Mouse (Mus musculus): ENCODE results near the gene Rasd2. TPM values are rescaled to one million over a fixed set of nuclear protein-coding genes. Genes with fewer than 3 reads are reported as not detected.

The Rasd2 gene
- 0.10 TPM in 1 of 2 replicates, not detected in the other for polyA plus RNA-seq (2012; ENCODE audit: low replicate concordance)

DNA sequence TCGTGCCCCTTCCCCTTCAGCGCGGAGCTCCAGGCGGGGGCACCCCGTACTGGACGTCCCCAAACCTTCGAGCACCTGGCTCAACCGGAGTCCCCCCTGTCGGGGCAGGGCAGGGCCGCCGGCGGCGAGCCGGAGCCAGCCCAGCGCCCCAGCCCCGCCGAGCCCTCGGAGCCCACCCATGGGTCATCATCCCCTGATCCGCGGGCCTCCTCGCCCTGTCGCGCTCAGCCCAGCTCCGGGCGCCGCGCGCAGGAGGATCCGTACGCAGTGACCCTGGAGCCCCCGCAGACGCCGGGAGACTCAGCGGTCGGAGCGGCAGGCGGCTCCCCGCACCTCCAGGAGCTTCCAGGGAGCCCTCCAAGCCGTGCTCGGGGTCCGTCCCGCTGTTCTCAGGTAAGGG is at the start of gene Rasd2:
Gene Rasd2 (plus strand): TSS at position 259 of the 400 bp plus-strand sequence.

Other genes starting within 250 kb of the Rasd2 start
- 7.1 and 11.8 TPM in 2 replicates for gene Hmgxb4, start 220.6 kb upstream of the Rasd2 start, polyA plus RNA-seq (2012; ENCODE audit: low replicate concordance)
- 9.5 and 14.9 TPM in 2 replicates for gene Tom1, start 180.2 kb upstream of the Rasd2 start, polyA plus RNA-seq (2012; ENCODE audit: low replicate concordance)
- 147 and 185 TPM in 2 replicates for gene Hmox1, start 120.3 kb upstream of the Rasd2 start, polyA plus RNA-seq (2012; ENCODE audit: low replicate concordance)
- 56.2 and 93.4 TPM in 2 replicates for gene Mcm5, start 104.4 kb upstream of the Rasd2 start, polyA plus RNA-seq (2012; ENCODE audit: low replicate concordance)
- not detected in 2 replicates for gene Gm10358, start 192.6 kb downstream of the Rasd2 start, polyA plus RNA-seq (2012; ENCODE audit: low replicate concordance)
- not detected in 2 replicates for gene Iqcm, start 234.8 kb downstream of the Rasd2 start, polyA plus RNA-seq (2012; ENCODE audit: low replicate concordance)

Measured in leukemia stem cell, adult 10-12 weeks (primary cell).